Mouse (Mus musculus) E14TG2a.4 (cell line): ENCODE results near the gene 2010111I01Rik.

Source experiments
- CTCF ChIP-seq: conservative IDR thresholded peaks from 2 replicates; pipeline ENCODE4 v1.5.1; 2014; ENCODE audit warnings: low read length
- NANOG ChIP-seq: IDR thresholded peaks from 2 replicates; pipeline ENCODE4 v1.6.1; 2014; ENCODE audit warnings: borderline replicate concordance, low read length, mixed read lengths
- POU5F1 ChIP-seq: IDR thresholded peaks from 2 replicates; pipeline ENCODE4 v1.6.1; 2014; ENCODE audit warnings: low read length, borderline replicate concordance

GRCm38 (mm10) chr13:63236159-63236893 is 271.6 kb downstream of the 2010111I01Rik start:
- TF ChIP-seq CTCF (no peak), NANOG (no peak), POU5F1 (no peak)
